Mouse (Mus musculus): ENCODE results near the gene Nfil3. TPM values are rescaled to one million over a fixed set of nuclear protein-coding genes. Genes with fewer than 3 reads are reported as not detected.
A peak's percentile ranks its signal among the peaks of the same experiment; 100 is the strongest.

Gene Nfil3
- polyA plus RNA-seq, 1 experiment from 2014 or later: 37.7 TPM

GRCm38 (mm10) chr13:52972626-52973025, 8.2 kb downstream of the Nfil3 start:
- no peak overlapping the region for H3K4me2 ChIP-seq
- ATAC-seq (ENCODE audit: insufficient number of reproducible peaks, insufficient read depth, low FRiP score, low TSS enrichment, low read depth): no peak

GRCm38 (mm10) chr13:52970876-52971275, 10.0 kb downstream of the Nfil3 start:
- no peak overlapping the region for H3K9ac ChIP-seq
- no peaks in the 10 kb centered on the region for H3K9me3 ChIP-seq
- H3K27me3 ChIP-seq: no peaks in the 10 kb centered on the region
- H3K4me2 ChIP-seq: no peak overlapping the region
- peaks cover 31% of the 10 kb centered on the region for H3K36me3 ChIP-seq
- H3K4me3 ChIP-seq: no peak overlapping the region
- H3K27ac ChIP-seq: no peak overlapping the region
- no peak for ATAC-seq (ENCODE audit: insufficient number of reproducible peaks, insufficient read depth, low FRiP score, low TSS enrichment, low read depth)
- peaks cover 13% of the 10 kb centered on the region for H3K4me1 ChIP-seq
- WGBS: 76% methylated on average over 6 of the region's 6 CpGs

More at GRCm38 (mm10) chr13:52972626-52973025, 8.2 kb downstream of the Nfil3 start:
- no peaks in the 10 kb centered on the region for H3K27me3 ChIP-seq
- 92% methylated on average over 3 of the region's 3 CpGs for WGBS
- H3K27ac ChIP-seq: no peak overlapping the region
- peaks cover 14% of the 10 kb centered on the region for H3K36me3 ChIP-seq
- H3K9ac ChIP-seq: no peak overlapping the region
- no peak overlapping the region for H3K4me3 ChIP-seq
- H3K4me1 ChIP-seq: peaks cover 31% of the 10 kb centered on the region
- no peaks in the 10 kb centered on the region for H3K9me3 ChIP-seq

GRCm38 (mm10) chr13:52962922-52963321, 18.0 kb downstream of the Nfil3 start:
- H3K4me1 ChIP-seq: no peaks in the 10 kb centered on the region
- no peak overlapping the region for H3K9ac ChIP-seq
- H3K9me3 ChIP-seq: no peaks in the 10 kb centered on the region
- H3K27ac ChIP-seq: no peak overlapping the region
- H3K27me3 ChIP-seq: no peaks in the 10 kb centered on the region
- H3K36me3 ChIP-seq: peaks cover 36% of the 10 kb centered on the region
- no peak overlapping the region for H3K4me2 ChIP-seq
- 83% methylated on average over 4 of the region's 4 CpGs for WGBS
- H3K4me3 ChIP-seq: no peak overlapping the region
- no peak for ATAC-seq (ENCODE audit: insufficient number of reproducible peaks, insufficient read depth, low FRiP score, low TSS enrichment, low read depth)

GRCm38 (mm10) chr13:52962361-52962760, 18.5 kb downstream of the Nfil3 start:
- ATAC-seq (ENCODE audit: insufficient number of reproducible peaks, insufficient read depth, low FRiP score, low TSS enrichment, low read depth): no peak
- no peaks in the 10 kb centered on the region for H3K9me3 ChIP-seq
- H3K27ac ChIP-seq: no peak overlapping the region
- H3K36me3 ChIP-seq: peaks cover 31% of the 10 kb centered on the region
- H3K4me2 ChIP-seq: no peak overlapping the region
- H3K4me3 ChIP-seq: no peak overlapping the region
- 75% methylated on average over 6 of the region's 6 CpGs for WGBS
- no peaks in the 10 kb centered on the region for H3K27me3 ChIP-seq
- no peak overlapping the region for H3K9ac ChIP-seq
- H3K4me1 ChIP-seq: no peaks in the 10 kb centered on the region

- Histone ChIP-seq H3K27ac (no peak overlapping the region), H3K9ac (no peak overlapping the region), H3K4me3 (no peak overlapping the region), H3K4me2 (no peak overlapping the region), H3K9me3 (no peaks in the 10 kb centered on the region), H3K4me1 (no peaks in the 10 kb centered on the region), H3K36me3 (no peaks in the 10 kb centered on the region), H3K27me3 (no peaks in the 10 kb centered on the region)
- WGBS: 77% methylated on average over 6 of the region's 6 CpGs
- ATAC-seq (ENCODE audit: insufficient number of reproducible peaks, insufficient read depth, low FRiP score, low TSS enrichment, low read depth): no peak
Observed at GRCm38 (mm10) chr13:52953779-52954553, 26.9 kb downstream of the Nfil3 start.

GRCm38 (mm10) chr13:52949211-52949610, 31.7 kb downstream of the Nfil3 start:
- no peaks in the 10 kb centered on the region for H3K27me3 ChIP-seq
- H3K4me3 ChIP-seq: no peak overlapping the region
- H3K4me1 ChIP-seq: no peaks in the 10 kb centered on the region
- 74% methylated on average over 3 of the region's 3 CpGs for whole genome bisulfite sequencing
- ATAC-seq (ENCODE audit: insufficient number of reproducible peaks, insufficient read depth, low FRiP score, low TSS enrichment, low read depth): no peak
- H3K36me3 ChIP-seq: no peaks in the 10 kb centered on the region
- no peaks in the 10 kb centered on the region for H3K9me3 ChIP-seq
- H3K27ac ChIP-seq: no peak overlapping the region
- H3K9ac ChIP-seq: no peak overlapping the region
- no peak overlapping the region for H3K4me2 ChIP-seq

GRCm38 (mm10) chr13:52947545-52947944, 33.3 kb downstream of the Nfil3 start:
- H3K4me3 ChIP-seq: no peak overlapping the region
- no peak overlapping the region for H3K27ac ChIP-seq
- H3K9me3 ChIP-seq: no peaks in the 10 kb centered on the region
- H3K4me1 ChIP-seq: no peaks in the 10 kb centered on the region
- H3K4me2 ChIP-seq: no peak overlapping the region
- H3K9ac ChIP-seq: no peak overlapping the region
- no peaks in the 10 kb centered on the region for H3K27me3 ChIP-seq
- no peaks in the 10 kb centered on the region for H3K36me3 ChIP-seq
- no peak for ATAC-seq (ENCODE audit: insufficient number of reproducible peaks, insufficient read depth, low FRiP score, low TSS enrichment, low read depth)
- 63% methylated on average over 4 of the region's 4 CpGs for WGBS

- H3K27ac ChIP-seq: no peak overlapping the region
- no peak for ATAC-seq (ENCODE audit: insufficient number of reproducible peaks, insufficient read depth, low FRiP score, low TSS enrichment, low read depth)
- no peaks in the 10 kb centered on the region for H3K9me3 ChIP-seq
- no peaks in the 10 kb centered on the region for H3K27me3 ChIP-seq
- no peak overlapping the region for H3K4me3 ChIP-seq
- no peak overlapping the region for H3K4me2 ChIP-seq
- WGBS: 78% methylated on average over 9 of the region's 9 CpGs
- H3K9ac ChIP-seq: no peak overlapping the region
- H3K4me1 ChIP-seq: peaks cover 1% of the 10 kb centered on the region; the same call in 1 of the 2 replicates
- no peaks in the 10 kb centered on the region for H3K36me3 ChIP-seq
Observed at GRCm38 (mm10) chr13:52945769-52946168, 35.1 kb downstream of the Nfil3 start.

- WGBS: 71% methylated on average over 4 of the region's 4 CpGs
- no peak overlapping the region for H3K4me2 ChIP-seq
- no peak for ATAC-seq (ENCODE audit: insufficient number of reproducible peaks, insufficient read depth, low FRiP score, low TSS enrichment, low read depth)
- H3K27ac ChIP-seq: no peak overlapping the region
- H3K9ac ChIP-seq: no peak overlapping the region
- H3K4me1 ChIP-seq: peaks cover 5% of the 10 kb centered on the region; the same call in 1 of the 2 replicates
- no peaks in the 10 kb centered on the region for H3K9me3 ChIP-seq
- no peaks in the 10 kb centered on the region for H3K27me3 ChIP-seq
- no peaks in the 10 kb centered on the region for H3K36me3 ChIP-seq
- no peak overlapping the region for H3K4me3 ChIP-seq
Observed at GRCm38 (mm10) chr13:52944116-52944515, 36.8 kb downstream of the Nfil3 start.

GRCm38 (mm10) chr13:52942876-52943388, 37.9 kb downstream of the Nfil3 start:
- 70% methylated on average over 1 of the region's 1 CpGs for WGBS
- no peak overlapping the region for H3K27ac ChIP-seq
- no peak overlapping the region for H3K4me2 ChIP-seq
- no peaks in the 10 kb centered on the region for H3K27me3 ChIP-seq
- H3K36me3 ChIP-seq: no peaks in the 10 kb centered on the region
- no peak overlapping the region for H3K9ac ChIP-seq
- H3K9me3 ChIP-seq: no peaks in the 10 kb centered on the region
- H3K4me1 ChIP-seq: peaks cover 5% of the 10 kb centered on the region; the same call in 1 of the 2 replicates
- ATAC-seq (ENCODE audit: insufficient number of reproducible peaks, insufficient read depth, low FRiP score, low TSS enrichment, low read depth): no peak
- H3K4me3 ChIP-seq: no peak overlapping the region

GRCm38 (mm10) chr13:52940956-52941355, 39.9 kb downstream of the Nfil3 start:
- Histone ChIP-seq H3K4me3 (no peak overlapping the region), H3K4me1 (peaks cover 5% of the 10 kb centered on the region; the same call in 1 of the 2 replicates), H3K9ac (no peak overlapping the region), H3K9me3 (no peaks in the 10 kb centered on the region), H3K4me2 (no peak overlapping the region), H3K36me3 (no peaks in the 10 kb centered on the region), H3K27ac (no peak overlapping the region), H3K27me3 (no peaks in the 10 kb centered on the region)
- no peak for ATAC-seq (ENCODE audit: insufficient number of reproducible peaks, insufficient read depth, low FRiP score, low TSS enrichment, low read depth)
- 83% methylated on average over 7 of the region's 7 CpGs for WGBS

- no peaks in the 10 kb centered on the region for H3K27me3 ChIP-seq
- H3K27ac ChIP-seq: no peak overlapping the region
- no peaks in the 10 kb centered on the region for H3K9me3 ChIP-seq
- H3K4me2 ChIP-seq: no peak overlapping the region
- WGBS: 50% methylated on average over 10 of the region's 10 CpGs
- peaks cover 22% of the 10 kb centered on the region for H3K4me1 ChIP-seq
- no peak overlapping the region for H3K4me3 ChIP-seq
- H3K9ac ChIP-seq: 0 out of 2 replicates have a peak overlapping the region, but pooled peaks have one; percentile 44
- H3K36me3 ChIP-seq: no peaks in the 10 kb centered on the region
- no peak for ATAC-seq (ENCODE audit: insufficient number of reproducible peaks, insufficient read depth, low FRiP score, low TSS enrichment, low read depth)
Observed at GRCm38 (mm10) chr13:52930582-52930981, 50.3 kb downstream of the Nfil3 start.
